Mouse (Mus musculus) thymus, adult 2 months (tissue): Measurements from ENCODE around the gene Spock1.

Experiments used
- CTCF ChIP-seq: fragments of 200-500 bp; IDR thresholded peaks from 2 replicates; pipeline ENCODE4 v1.5.1; 2012; ENCODE audit warnings: mild to moderate bottlenecking, control low read depth, low read length, moderate library complexity, borderline replicate concordance; ENCODE audit not compliant: control insufficient read depth, poor library complexity, insufficient read depth; ENCODE audit errors: extremely low read depth
- POLR2A ChIP-seq: fragments of 200-500 bp; IDR thresholded peaks from 2 replicates; pipeline ENCODE4 v1.6.1; 2012; ENCODE audit warnings: mild to moderate bottlenecking, low read length, control low read depth, moderate library complexity; ENCODE audit not compliant: control insufficient read depth, poor library complexity, insufficient read depth; ENCODE audit errors: extremely low read depth

- no peak for TF ChIP-seq CTCF
- TF ChIP-seq POLR2A: no peak
Observed at GRCm38 (mm10) chr13:57878797-57879196, 29.3 kb downstream of the Spock1 start.
